Mouse (Mus musculus): ENCODE measurements around the gene Tnnt1. TPM values are rescaled to one million over a fixed set of nuclear protein-coding genes. Genes with fewer than 3 reads are reported as not detected.
"Not testable (repeated sequence)": the region's sequence is repeated elsewhere in the genome, so short reads cannot be mapped to it uniquely, and the experiment has no call there.

Tnnt1 gene
- total RNA-seq (2015) (2.6 and 5.8 TPM in 2 replicates), total RNA-seq (2017) (8.6 and 13.4 TPM in 2 replicates)

DNA sequence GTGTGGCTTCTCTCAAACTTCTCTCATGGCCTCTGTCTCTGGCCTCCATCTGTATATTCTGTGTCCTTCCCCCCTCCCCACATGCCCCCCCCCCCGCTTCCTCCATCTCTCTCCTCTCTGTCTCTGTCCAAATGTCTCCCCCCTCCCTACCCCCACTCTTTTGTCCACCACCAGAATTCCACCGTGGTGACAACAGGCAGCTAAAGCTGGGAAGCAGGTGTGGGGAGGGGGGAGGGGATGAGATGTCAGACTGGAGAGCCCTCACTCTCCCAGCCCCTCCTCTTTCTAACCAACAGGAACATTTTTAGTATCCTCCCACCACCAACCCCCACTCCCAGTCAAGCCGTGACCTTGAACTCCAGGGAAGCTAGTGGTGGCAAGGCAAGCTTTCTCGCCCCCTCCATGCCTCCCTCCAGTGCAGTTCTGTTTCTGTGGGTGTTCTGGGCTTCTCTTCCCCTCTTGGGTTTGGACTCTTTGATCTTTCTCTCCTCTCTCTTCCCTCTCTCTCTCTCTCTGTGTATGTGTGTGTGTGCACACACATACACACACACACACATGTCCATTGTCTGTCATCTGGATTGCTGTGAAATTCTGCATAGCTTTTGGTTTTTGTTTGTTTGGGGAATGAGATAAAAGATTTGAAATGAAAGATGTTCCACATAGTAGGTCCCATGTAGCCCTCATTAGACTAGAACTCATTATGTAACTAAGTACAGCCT, at the start of gene Tnnt1:
Gene Tnnt1, minus strand, starts transcription at position 51 of the 719 bp plus-strand sequence.
- no peak for ATAC-seq (ENCODE audit: poor library complexity, severe bottlenecking)

DNA sequence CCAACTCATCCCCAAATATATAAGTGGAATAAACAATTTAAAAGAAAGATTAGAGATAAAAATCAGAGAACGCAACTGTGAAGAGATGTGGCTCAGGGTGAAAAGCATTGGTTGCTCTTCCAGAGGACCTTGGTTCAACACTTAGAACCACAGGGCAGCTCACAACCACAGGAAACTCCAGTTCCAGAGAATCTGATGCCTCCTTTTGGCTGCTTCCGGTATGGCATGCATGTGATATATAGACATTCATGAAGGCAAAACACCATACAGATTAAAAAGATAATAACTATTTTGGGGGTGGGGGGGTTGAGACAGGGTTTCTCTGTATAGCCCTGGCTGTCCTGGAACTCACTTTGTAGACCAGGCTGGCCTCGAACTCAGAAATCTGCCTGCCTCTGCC, 46.5 kb upstream of the Tnnt1 start:
- no peak for ATAC-seq (ENCODE audit: poor library complexity, severe bottlenecking)

GRCm38 (mm10) chr7:4557167-4557560, 41.0 kb upstream of the Tnnt1 start:
- no peak for ATAC-seq (ENCODE audit: poor library complexity, severe bottlenecking)

DNA sequence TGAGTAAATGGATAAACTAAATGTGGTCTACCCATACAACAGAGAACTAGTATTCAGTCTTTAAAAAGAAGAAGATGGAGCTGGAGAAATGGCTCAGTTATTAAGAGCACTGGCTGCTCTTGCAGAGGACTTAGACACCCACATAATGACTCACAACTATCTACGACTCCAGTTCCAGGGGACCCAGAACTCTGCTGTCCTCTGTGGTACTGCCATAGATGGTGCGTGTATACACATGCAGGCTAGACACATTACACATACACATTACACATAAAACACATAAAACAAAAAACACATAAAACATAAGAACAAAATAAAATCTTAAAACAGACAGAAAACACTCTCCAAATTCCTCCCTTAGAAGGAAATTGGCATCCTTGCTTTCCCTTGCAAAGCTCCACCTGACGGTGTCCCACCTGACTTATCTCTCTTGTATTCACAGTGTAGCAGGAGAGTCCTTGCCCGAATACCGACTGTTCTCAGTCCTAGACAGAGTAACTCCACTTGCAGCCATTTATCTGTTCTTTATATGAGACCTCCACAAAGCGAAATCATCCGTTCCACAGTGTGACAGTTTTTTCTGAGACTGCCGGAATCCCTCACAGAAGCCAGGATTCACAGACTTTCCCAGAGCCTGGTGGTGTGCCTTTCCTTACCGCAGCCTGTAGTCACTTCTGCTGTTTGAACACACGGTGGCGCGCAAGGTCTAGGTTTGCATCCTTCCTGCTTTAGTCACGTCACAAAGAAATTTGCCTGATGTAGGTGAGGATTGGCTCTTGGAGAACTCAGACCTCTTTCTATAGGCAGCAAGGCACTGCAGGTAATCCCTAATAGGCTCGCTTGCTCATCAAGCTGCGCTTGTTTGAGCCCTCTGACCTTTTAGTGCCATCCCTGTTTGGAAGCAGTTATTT, 40.3 kb upstream of the Tnnt1 start:
- ATAC-seq (ENCODE audit: poor library complexity, severe bottlenecking): peak; percentile 100

GRCm38 (mm10) chr7:4547221-4547641, 31.0 kb upstream of the Tnnt1 start, which contains the start of gene Syt5:
TSS of gene Syt5 (minus strand) at chr7:4547541.
- no peak for ATAC-seq (ENCODE audit: poor library complexity, severe bottlenecking)

DNA sequence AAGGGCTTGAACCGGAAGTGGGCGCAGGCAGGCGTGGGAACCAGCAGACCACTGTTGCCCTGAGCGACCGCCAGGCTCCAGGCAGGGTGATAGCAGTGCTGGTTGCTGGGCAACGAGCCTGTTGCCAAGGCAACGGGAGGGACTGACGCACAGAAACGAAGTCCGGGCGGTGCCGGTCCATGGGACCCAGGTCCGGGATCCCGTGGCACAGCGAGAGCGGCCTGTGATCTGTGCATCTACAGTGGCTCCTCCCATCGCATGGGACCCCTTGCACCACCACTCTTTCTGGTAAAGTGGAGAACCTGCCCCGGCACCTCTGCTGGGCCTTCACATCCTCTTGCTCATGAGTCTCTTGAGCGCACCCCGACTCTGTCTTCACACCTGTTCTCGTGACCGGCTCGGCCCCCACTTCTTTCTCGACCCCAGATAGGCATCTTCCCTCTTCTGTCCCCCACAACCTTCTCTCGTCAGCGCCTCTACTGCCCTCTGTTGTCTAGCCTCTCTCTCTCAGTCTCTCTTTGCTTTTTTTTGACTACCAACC, 30.5 kb upstream of the Tnnt1 start:
- ATAC-seq (ENCODE audit: poor library complexity, severe bottlenecking): no peak

DNA sequence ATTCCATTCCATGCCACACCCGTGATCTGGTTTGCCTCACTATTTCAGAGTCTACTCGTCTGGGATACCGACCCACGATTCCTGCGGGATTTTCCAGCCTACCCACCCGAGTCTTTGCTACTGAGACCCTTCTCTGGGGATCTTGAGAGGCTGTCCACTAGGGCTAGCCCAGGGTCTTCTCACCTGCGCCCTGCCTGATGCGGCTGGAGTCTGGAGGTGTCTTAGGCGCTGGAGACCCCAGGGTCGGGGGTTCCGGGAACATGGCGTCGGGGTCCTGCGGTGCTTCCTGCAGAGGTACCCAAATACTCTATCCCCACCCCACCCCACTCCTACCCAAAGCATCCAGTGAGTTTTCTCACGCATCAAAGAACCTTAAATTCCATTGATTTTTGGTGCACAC, 29.9 kb upstream of the Tnnt1 start:
- ATAC-seq (ENCODE audit: poor library complexity, severe bottlenecking): no peak

- ATAC-seq (ENCODE audit: poor library complexity, severe bottlenecking): no peak
Observed at GRCm38 (mm10) chr7:4542013-4542412, 25.8 kb upstream of the Tnnt1 start.

GRCm38 (mm10) chr7:4541344-4541743, 25.2 kb upstream of the Tnnt1 start:
- ATAC-seq (ENCODE audit: poor library complexity, severe bottlenecking): no peak

- no peak for ATAC-seq (ENCODE audit: poor library complexity, severe bottlenecking)
Observed at GRCm38 (mm10) chr7:4539019-4539418, 22.8 kb upstream of the Tnnt1 start.

GRCm38 (mm10) chr7:4537181-4537580, 21.0 kb upstream of the Tnnt1 start:
- ATAC-seq (ENCODE audit: poor library complexity, severe bottlenecking): no peak

- no peak for ATAC-seq (ENCODE audit: poor library complexity, severe bottlenecking)
Observed at GRCm38 (mm10) chr7:4536369-4536768, 20.2 kb upstream of the Tnnt1 start.

GRCm38 (mm10) chr7:4532005-4532729, 16.0 kb upstream of the Tnnt1 start, which contains the start of gene Dnaaf3:
TSS of gene Dnaaf3 (minus strand) at chr7:4532453.
- ATAC-seq (ENCODE audit: poor library complexity, severe bottlenecking): peak; percentile 56

- ATAC-seq (ENCODE audit: poor library complexity, severe bottlenecking): not testable (repeated sequence)
Observed at GRCm38 (mm10) chr7:4530166-4530565, 14.0 kb upstream of the Tnnt1 start.

GRCm38 (mm10) chr7:4527302-4527689, 11.1 kb upstream of the Tnnt1 start:
- ATAC-seq (ENCODE audit: poor library complexity, severe bottlenecking): no peak

DNA sequence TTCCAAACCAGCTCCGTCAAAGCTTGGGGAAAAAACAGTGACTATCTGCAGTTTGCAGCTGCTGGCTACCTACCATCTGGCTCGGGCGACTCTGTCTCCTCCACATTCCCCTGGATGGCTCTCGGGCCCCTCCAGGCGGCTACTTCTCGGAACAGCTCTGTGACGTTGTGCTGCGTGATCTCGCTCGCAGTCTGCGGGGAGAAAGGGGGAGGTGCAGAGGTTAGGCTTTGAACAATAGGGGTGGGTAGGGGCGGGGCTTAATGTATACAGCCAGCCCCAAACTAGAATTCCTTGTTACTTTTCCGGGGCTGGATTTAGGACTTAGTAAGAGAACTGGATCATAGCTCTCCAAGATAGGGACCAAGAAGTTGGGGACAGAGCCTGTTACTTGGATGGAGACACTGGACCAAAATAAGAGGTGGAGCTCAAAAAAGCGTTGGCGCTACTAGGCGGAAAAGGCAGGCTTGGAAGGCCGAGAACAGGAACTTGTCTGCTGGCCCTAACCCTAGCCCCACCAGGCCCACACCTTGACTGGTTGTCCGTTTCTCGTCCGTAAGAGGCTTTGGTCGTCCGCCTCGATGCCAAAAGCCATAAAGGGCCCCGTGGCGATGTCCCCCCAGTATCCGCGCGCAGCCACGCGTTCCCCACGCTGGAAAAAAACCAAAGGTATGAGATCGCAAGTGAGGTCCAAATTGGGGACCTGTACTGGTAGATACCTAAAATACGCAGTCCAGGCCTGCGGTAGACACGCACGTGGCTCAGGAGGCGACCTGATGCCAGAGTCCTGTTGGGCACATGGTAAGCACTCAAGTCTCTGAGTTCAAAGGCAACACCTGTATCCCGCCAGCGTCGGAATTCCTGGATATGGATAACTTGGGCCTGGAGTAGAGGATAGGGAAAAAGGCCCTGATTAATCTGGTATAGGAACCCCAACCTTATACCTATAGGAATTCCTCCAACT, 10.4 kb upstream of the Tnnt1 start:
- peak; percentile 96 for ATAC-seq (ENCODE audit: poor library complexity, severe bottlenecking)

GRCm38 (mm10) chr7:4524212-4524922, 8.2 kb upstream of the Tnnt1 start, which contains the start of gene Tnni3:
TSS of gene Tnni3 (minus strand) at chr7:4524229.
- peak; percentile 64 for ATAC-seq (ENCODE audit: poor library complexity, severe bottlenecking)

DNA sequence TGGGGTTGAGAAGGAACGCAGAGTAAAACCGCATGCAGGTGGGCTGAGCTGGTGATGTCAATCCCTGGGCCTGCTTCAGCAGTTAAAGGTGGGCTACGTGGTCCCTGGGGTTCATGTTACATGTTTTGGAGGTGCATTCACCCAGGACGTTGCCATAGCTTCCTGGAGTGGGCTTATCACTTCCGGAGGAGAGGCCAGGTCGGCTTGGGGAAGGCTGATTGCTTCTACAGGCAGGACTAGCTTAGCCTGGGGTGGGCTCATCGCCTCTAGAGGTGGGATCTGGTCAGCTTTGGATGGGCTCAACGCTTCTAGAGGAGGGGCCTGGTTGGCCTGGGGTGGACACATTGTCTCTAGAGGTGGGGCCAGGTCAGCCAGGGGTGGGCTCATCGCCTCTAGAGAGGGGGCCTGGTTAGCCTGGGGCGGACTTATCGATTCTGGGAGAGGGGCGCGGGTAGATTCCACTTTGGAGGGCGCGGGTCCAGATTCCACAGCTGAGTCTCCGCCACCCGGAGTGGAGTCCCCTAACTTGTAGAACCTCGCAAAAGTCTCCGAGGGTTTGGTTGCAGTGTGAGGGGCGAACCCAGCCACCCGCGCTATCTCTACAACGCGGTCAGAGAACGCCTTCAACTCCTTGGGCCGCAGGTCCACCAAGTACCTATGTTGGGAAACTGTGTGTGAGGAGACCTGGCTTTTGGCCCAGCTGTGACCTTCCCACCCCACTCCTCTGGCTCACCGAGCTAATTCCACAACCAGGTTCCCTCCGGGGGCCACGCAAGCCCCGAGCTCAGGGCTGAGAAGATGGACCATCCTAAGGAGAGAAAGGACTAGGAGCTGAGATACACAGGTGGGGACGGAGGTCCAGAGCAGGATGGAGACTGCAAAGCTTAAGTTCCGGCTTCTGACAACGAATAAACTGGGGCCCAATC, 7.3 kb upstream of the Tnnt1 start:
- ATAC-seq (ENCODE audit: poor library complexity, severe bottlenecking): no peak
